Mouse (Mus musculus): ENCODE results near the gene Gm5105. TPM values are rescaled to one million over a fixed set of nuclear protein-coding genes. Genes with fewer than 3 reads are reported as not detected.

Gm5105 gene
- polyA plus RNA-seq, 2 experiments, result 0.15 to 0.21 TPM

GRCm38 (mm10) chr3:138069756-138070511, 2.7 kb upstream of the Gm5105 start:
- no peaks in the 10 kb centered on the region for H3K36me3 ChIP-seq (ENCODE audit: control insufficient read depth, insufficient read depth, low read length)
- no peak overlapping the region for H3K4me2 ChIP-seq (replicated peaks; ENCODE audit: low read depth, low read length, severe bottlenecking)
- peaks cover 5% of the 10 kb centered on the region; the same call in 1 of the 2 replicates for H3K4me1 ChIP-seq (ENCODE audit: control insufficient read depth, insufficient read depth, low read length)
- no peaks in the 10 kb centered on the region for H3K27me3 ChIP-seq (ENCODE audit: control insufficient read depth, insufficient read depth, low read length)
- no peak overlapping the region for H3K9ac ChIP-seq (ENCODE audit: low read depth, low read length, severe bottlenecking)
- H3K4me3 ChIP-seq (replicated peaks; ENCODE audit: low read length), result no peak overlapping the region
- 72% methylated on average over 17 of the region's 18 CpGs for WGBS
- TF ChIP-seq POLR2A (IDR thresholded peaks at IDR 0.05; ENCODE audit: borderline replicate concordance, extremely low read depth, insufficient read depth, insufficient read length), result no peak
- no peak overlapping the region for H3K27ac ChIP-seq (replicated peaks; ENCODE audit: low read depth, low read length)
- DNase-seq (ENCODE audit: low spot score), result no peak
- ATAC-seq (ENCODE audit: low FRiP score, low read depth), result no peak
- H3K9me3 ChIP-seq (ENCODE audit: control insufficient read depth, low read length), result no peaks in the 10 kb centered on the region

GRCm38 (mm10) chr3:138068103-138068502, 915 bp upstream of the Gm5105 start:
- Histone ChIP-seq H3K27ac (replicated peaks; ENCODE audit: low read depth, low read length) (no peak overlapping the region), H3K36me3 (ENCODE audit: control insufficient read depth, insufficient read depth, low read length) (no peaks in the 10 kb centered on the region), H3K4me1 (ENCODE audit: control insufficient read depth, insufficient read depth, low read length) (peaks cover 14% of the 10 kb centered on the region), H3K9me3 (ENCODE audit: control insufficient read depth, low read length) (no peaks in the 10 kb centered on the region), H3K4me2 (replicated peaks; ENCODE audit: low read depth, low read length, severe bottlenecking) (no peak overlapping the region), H3K4me3 (replicated peaks; ENCODE audit: low read length) (no peak overlapping the region), H3K9ac (ENCODE audit: low read depth, low read length, severe bottlenecking) (no peak overlapping the region), H3K27me3 (ENCODE audit: control insufficient read depth, insufficient read depth, low read length) (no peaks in the 10 kb centered on the region)
- ATAC-seq (ENCODE audit: low FRiP score, low read depth), result no peak
- no peak for TF ChIP-seq POLR2A (IDR thresholded peaks at IDR 0.05; ENCODE audit: borderline replicate concordance, extremely low read depth, insufficient read depth, insufficient read length)
- 94% methylated on average over 12 of the region's 12 CpGs for WGBS
- DNase-seq (ENCODE audit: low spot score), result no peak

GRCm38 (mm10) chr3:138066348-138066856, 786 bp downstream of the Gm5105 start:
- Histone ChIP-seq H3K9ac (ENCODE audit: low read depth, low read length, severe bottlenecking) (no peak overlapping the region), H3K36me3 (ENCODE audit: control insufficient read depth, insufficient read depth, low read length) (no peaks in the 10 kb centered on the region), H3K9me3 (ENCODE audit: control insufficient read depth, low read length) (no peaks in the 10 kb centered on the region), H3K27ac (replicated peaks; ENCODE audit: low read depth, low read length) (no peak overlapping the region), H3K4me1 (ENCODE audit: control insufficient read depth, insufficient read depth, low read length) (peaks cover 14% of the 10 kb centered on the region), H3K27me3 (ENCODE audit: control insufficient read depth, insufficient read depth, low read length) (no peaks in the 10 kb centered on the region), H3K4me3 (replicated peaks; ENCODE audit: low read length) (no peak overlapping the region), H3K4me2 (replicated peaks; ENCODE audit: low read depth, low read length, severe bottlenecking) (0 out of 2 replicates have a peak overlapping the region, but pooled peaks have one; percentile 14)
- WGBS, result 80% methylated on average over 20 of the region's 20 CpGs
- DNase-seq (ENCODE audit: low spot score) (peak; percentile 33), ATAC-seq (ENCODE audit: low FRiP score, low read depth) (peak; percentile 53)
- TF ChIP-seq POLR2A (IDR thresholded peaks at IDR 0.05; ENCODE audit: borderline replicate concordance, extremely low read depth, insufficient read depth, insufficient read length), result no peak

- no peaks in the 10 kb centered on the region for H3K36me3 ChIP-seq (ENCODE audit: control insufficient read depth, insufficient read depth, low read length)
- no peaks in the 10 kb centered on the region for H3K27me3 ChIP-seq (ENCODE audit: control insufficient read depth, insufficient read depth, low read length)
- DNase-seq (ENCODE audit: low spot score), result no peak
- H3K4me1 ChIP-seq (ENCODE audit: control insufficient read depth, insufficient read depth, low read length), result peaks cover 14% of the 10 kb centered on the region
- H3K4me2 ChIP-seq (replicated peaks; ENCODE audit: low read depth, low read length, severe bottlenecking), result no peak overlapping the region
- TF ChIP-seq POLR2A (IDR thresholded peaks at IDR 0.05; ENCODE audit: borderline replicate concordance, extremely low read depth, insufficient read depth, insufficient read length), result no peak
- no peak overlapping the region for H3K9ac ChIP-seq (ENCODE audit: low read depth, low read length, severe bottlenecking)
- H3K27ac ChIP-seq (replicated peaks; ENCODE audit: low read depth, low read length), result no peak overlapping the region
- H3K9me3 ChIP-seq (ENCODE audit: control insufficient read depth, low read length), result no peaks in the 10 kb centered on the region
- WGBS, result 89% methylated on average over 16 of the region's 16 CpGs
- H3K4me3 ChIP-seq (replicated peaks; ENCODE audit: low read length), result no peak overlapping the region
- no peak for ATAC-seq (ENCODE audit: low FRiP score, low read depth)
Measured at GRCm38 (mm10) chr3:138065930-138066329, 1.3 kb downstream of the Gm5105 start.

- 70% methylated on average over 33 of the region's 33 CpGs for WGBS
Measured at GRCm38 (mm10) chr3:138064732-138065645, 2.2 kb downstream of the Gm5105 start, which contains the start of gene 1110002E22Rik. TSS of gene 1110002E22Rik (plus strand) at chr3:138065052.

More at GRCm38 (mm10) chr3:138064732-138065645, 2.2 kb downstream of the Gm5105 start, which contains the start of gene 1110002E22Rik:
- Histone ChIP-seq H3K9ac (ENCODE audit: low read depth, low read length, severe bottlenecking) (no peak within 1 kb of the TSS), H3K4me3 (replicated peaks; ENCODE audit: low read length) (no peak within 1 kb of the TSS), H3K4me1 (ENCODE audit: control insufficient read depth, insufficient read depth, low read length) (peaks cover 14% of the 10 kb centered on the region), H3K9me3 (ENCODE audit: control insufficient read depth, low read length) (no peaks in the 10 kb centered on the region), H3K27ac (replicated peaks; ENCODE audit: low read depth, low read length) (no peak within 1 kb of the TSS), H3K36me3 (ENCODE audit: control insufficient read depth, insufficient read depth, low read length) (no peaks in the 10 kb centered on the region), H3K4me2 (replicated peaks; ENCODE audit: low read depth, low read length, severe bottlenecking) (no peak within 1 kb of the TSS; the same call in 1 of the 2 replicates), H3K27me3 (ENCODE audit: control insufficient read depth, insufficient read depth, low read length) (no peaks in the 10 kb centered on the region)
- TF ChIP-seq POLR2A (IDR thresholded peaks at IDR 0.05; ENCODE audit: borderline replicate concordance, extremely low read depth, insufficient read depth, insufficient read length), result no peak
- DNase-seq (ENCODE audit: low spot score), result peak; percentile 18
- no peak for ATAC-seq (ENCODE audit: low FRiP score, low read depth)

Measured in limb, embryonic 14.5 days (tissue).